Mouse (Mus musculus) heart, postnatal 0 days (tissue): ENCODE measurements at regions not wholly inside any gene's neighbourhood (a gene's known extent, or its start where the extent isn't known, plus 50 kb on each side); places are given as distances from the start of the nearest gene placed in this dataset.

Source experiments
- ATAC-seq: fragments of 200-750 bp; cut with Nextera tagmentation; 2 replicates; pipeline ENCODE4 v1.8.0; 2017; ENCODE audit warnings: low read depth, moderate number of reproducible peaks, moderate library complexity; ENCODE audit not compliant: insufficient read depth
- DNase-seq: peaks from one replicate; pipeline ENCODE4 v3.0.0-alpha.2; 2016; ENCODE audit warnings: low spot score
- H3K27ac ChIP-seq: fragments of 300-500 bp; sonication (generic); 2 replicates; pipeline ENCODE4 v1.5.1; 2014; ENCODE audit warnings: low read depth, mild to moderate bottlenecking
- H3K27me3 ChIP-seq: fragments of 300-500 bp; sonication (generic); 2 replicates; pipeline ENCODE4 v1.6.1; 2014; ENCODE audit warnings: low read length, mixed read lengths; ENCODE audit not compliant: control insufficient read depth, insufficient read depth
- H3K36me3 ChIP-seq: fragments of 300-500 bp; sonication (generic); replicated peaks from 2 replicates; pipeline ENCODE4 v1.6.1; 2014; ENCODE audit warnings: low read length, mixed read lengths; ENCODE audit not compliant: control insufficient read depth, insufficient read depth
- H3K4me1 ChIP-seq: fragments of 300-500 bp; sonication (generic); 2 replicates; pipeline ENCODE4 v1.6.1; 2014; ENCODE audit warnings: antibody characterized with exemption; ENCODE audit not compliant: control insufficient read depth, insufficient read depth
- H3K4me2 ChIP-seq: fragments of 300-500 bp; sonication (generic); 2 replicates; pipeline ENCODE4 v1.6.1; 2014; ENCODE audit warnings: low read depth, mild to moderate bottlenecking, low read length, moderate library complexity
- H3K4me3 ChIP-seq: fragments of 300-500 bp; sonication (generic); 2 replicates; pipeline ENCODE4 v1.5.1; 2014; ENCODE audit warnings: low read depth, low read length
- H3K9ac ChIP-seq: fragments of 300-500 bp; sonication (generic); replicated peaks from 2 replicates; pipeline ENCODE4 v1.6.1; 2014; ENCODE audit warnings: low read depth, low read length, mixed read lengths
- H3K9me3 ChIP-seq: fragments of 300-500 bp; sonication (generic); replicated peaks from 2 replicates; pipeline ENCODE4 v1.6.1; 2016; ENCODE audit warnings: low read length; ENCODE audit not compliant: control insufficient read depth
- CTCF ChIP-seq: IDR thresholded peaks from 2 replicates; pipeline ENCODE4 v1.5.1; 2016; ENCODE audit warnings: antibody characterized with exemption, control low read depth, low read depth
- EP300 ChIP-seq: IDR thresholded peaks from 2 replicates; pipeline ENCODE4 v1.6.1; 2016; ENCODE audit warnings: antibody characterized with exemption, low read depth
- WGBS: fragments of 180-500 bp; shearing (Covaris S2); extraction: QIAGEN DNeasy Blood & Tissue Kit; methylation state at CpG from one replicate; pipeline ENCODE4 v1.1.7; 2014; 5-methylcytosine and 5-hydroxymethylcytosine counted together

DNA sequence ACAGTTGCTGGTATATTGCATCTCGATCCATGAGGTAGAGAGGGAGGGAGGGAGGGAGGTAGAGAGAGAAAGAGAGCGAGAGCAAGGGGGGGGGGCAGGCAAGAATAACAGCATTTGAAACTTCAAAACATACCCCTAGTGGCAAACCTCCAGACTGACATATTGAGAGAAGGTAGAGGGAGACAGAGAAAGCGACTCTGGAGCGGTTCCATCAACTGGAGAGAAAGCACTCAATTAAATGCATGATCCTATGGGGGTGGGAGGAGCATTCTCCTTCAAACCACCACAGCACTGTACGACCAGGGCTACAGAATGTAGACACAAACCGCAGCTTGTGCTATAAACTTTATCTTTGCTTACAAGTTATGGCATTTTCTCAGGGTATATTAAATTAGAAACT is 345.7 kb upstream of the Klf12 start:
- 72% methylated on average over 6 of the region's 6 CpGs for WGBS
- no peak for TF ChIP-seq EP300
- TF ChIP-seq CTCF, result no peak
- H3K4me3 ChIP-seq, result no peak overlapping the region

GRCm38 (mm10) chr14:100627523-100627922 is 343.0 kb upstream of the Klf12 start:
- Histone ChIP-seq H3K4me2 (no peak overlapping the region), H3K27me3 (no peaks in the 10 kb centered on the region), H3K4me3 (no peak overlapping the region), H3K4me1 (no peaks in the 10 kb centered on the region), H3K36me3 (no peaks in the 10 kb centered on the region), H3K9ac (no peak overlapping the region), H3K27ac (no peak overlapping the region), H3K9me3 (no peaks in the 10 kb centered on the region)
- no peak for DNase-seq
- TF ChIP-seq CTCF (no peak), EP300 (no peak)
- no peak for ATAC-seq
- WGBS, result 60% methylated on average over 2 of the region's 2 CpGs

More for the DNA sequence above, 345.7 kb upstream of the Klf12 start:
- H3K9me3 ChIP-seq, result no peaks in the 10 kb centered on the region
- ATAC-seq (no peak), DNase-seq (no peak)
- no peaks in the 10 kb centered on the region for H3K27me3 ChIP-seq
- no peak overlapping the region for H3K27ac ChIP-seq
- no peak overlapping the region for H3K9ac ChIP-seq
- H3K4me2 ChIP-seq, result no peak overlapping the region
- no peaks in the 10 kb centered on the region for H3K36me3 ChIP-seq
- no peaks in the 10 kb centered on the region for H3K4me1 ChIP-seq

DNA sequence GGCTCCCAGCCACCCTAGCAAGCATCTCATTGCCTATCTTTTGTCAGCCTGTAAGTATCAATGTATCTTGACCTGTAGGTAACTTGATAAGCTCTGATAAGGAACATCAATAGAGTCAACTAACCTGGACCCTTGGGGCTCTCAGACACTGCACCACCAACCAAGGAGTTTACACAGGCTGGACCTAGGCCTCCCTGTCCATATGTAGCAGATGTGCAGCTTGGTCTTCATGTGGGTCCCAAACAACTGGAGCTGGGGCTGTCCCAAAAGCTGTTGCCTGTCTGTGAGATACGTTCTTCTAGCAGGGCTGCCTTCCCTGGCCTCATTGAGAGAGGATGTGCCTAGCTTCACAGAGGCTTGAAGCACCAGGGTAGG is 335.2 kb upstream of the Klf12 start:
- Histone ChIP-seq H3K27ac (no peak overlapping the region), H3K4me3 (no peak overlapping the region), H3K4me1 (no peaks in the 10 kb centered on the region), H3K9me3 (no peaks in the 10 kb centered on the region), H3K27me3 (no peaks in the 10 kb centered on the region), H3K36me3 (no peaks in the 10 kb centered on the region), H3K9ac (no peak overlapping the region), H3K4me2 (no peak overlapping the region)
- no peak for DNase-seq
- ATAC-seq, result no peak
- 64% methylated on average over 1 of the region's 1 CpGs for WGBS
- TF ChIP-seq EP300 (no peak), CTCF (no peak)

- DNase-seq (no peak), ATAC-seq (no peak)
- no peak overlapping the region for H3K4me3 ChIP-seq
- no peak overlapping the region for H3K4me2 ChIP-seq
- no peaks in the 10 kb centered on the region for H3K27me3 ChIP-seq
- H3K36me3 ChIP-seq, result no peaks in the 10 kb centered on the region
- no peak overlapping the region for H3K27ac ChIP-seq
- no peaks in the 10 kb centered on the region for H3K9me3 ChIP-seq
- H3K4me1 ChIP-seq, result no peaks in the 10 kb centered on the region
- no peak for TF ChIP-seq EP300
- TF ChIP-seq CTCF, result no peak
- H3K9ac ChIP-seq, result no peak overlapping the region
- 73% methylated on average over 12 of the region's 12 CpGs for WGBS
These were observed 334.5 kb upstream of the Klf12 start for GRCm38 (mm10) chr14:100618793-100619655.

GRCm38 (mm10) chr14:100610017-100610760 is 325.7 kb upstream of the Klf12 start:
- DNase-seq, result peak; percentile 87
- no peak for TF ChIP-seq EP300
- no peak for TF ChIP-seq CTCF
- H3K9me3 ChIP-seq, result no peaks in the 10 kb centered on the region
- peak overlapping the region; percentile 85 for H3K27ac ChIP-seq
- ATAC-seq, result peak; percentile 91
- H3K9ac ChIP-seq, result no peak overlapping the region
- peaks cover 12% of the 10 kb centered on the region; the same call in 1 of the 2 replicates for H3K4me1 ChIP-seq
- no peaks in the 10 kb centered on the region for H3K27me3 ChIP-seq
- no peak overlapping the region for H3K4me3 ChIP-seq
- WGBS, result 30% methylated on average over 1 of the region's 1 CpGs
- no peaks in the 10 kb centered on the region for H3K36me3 ChIP-seq
- 0 out of 2 replicates have a peak overlapping the region, but pooled peaks have one; percentile 2 for H3K4me2 ChIP-seq
